Mouse (Mus musculus) E14TG2a.4 (cell line): Measurements from ENCODE around the gene Syt12.

ENCODE experiments used
- CTCF ChIP-seq: conservative IDR thresholded peaks from 2 replicates; pipeline ENCODE4 v1.5.1; 2014; ENCODE audit warnings: low read length
- NANOG ChIP-seq: IDR thresholded peaks from 2 replicates; pipeline ENCODE4 v1.6.1; 2014; ENCODE audit warnings: borderline replicate concordance, low read length, mixed read lengths
- POU5F1 ChIP-seq: IDR thresholded peaks from 2 replicates; pipeline ENCODE4 v1.6.1; 2014; ENCODE audit warnings: low read length, borderline replicate concordance

DNA sequence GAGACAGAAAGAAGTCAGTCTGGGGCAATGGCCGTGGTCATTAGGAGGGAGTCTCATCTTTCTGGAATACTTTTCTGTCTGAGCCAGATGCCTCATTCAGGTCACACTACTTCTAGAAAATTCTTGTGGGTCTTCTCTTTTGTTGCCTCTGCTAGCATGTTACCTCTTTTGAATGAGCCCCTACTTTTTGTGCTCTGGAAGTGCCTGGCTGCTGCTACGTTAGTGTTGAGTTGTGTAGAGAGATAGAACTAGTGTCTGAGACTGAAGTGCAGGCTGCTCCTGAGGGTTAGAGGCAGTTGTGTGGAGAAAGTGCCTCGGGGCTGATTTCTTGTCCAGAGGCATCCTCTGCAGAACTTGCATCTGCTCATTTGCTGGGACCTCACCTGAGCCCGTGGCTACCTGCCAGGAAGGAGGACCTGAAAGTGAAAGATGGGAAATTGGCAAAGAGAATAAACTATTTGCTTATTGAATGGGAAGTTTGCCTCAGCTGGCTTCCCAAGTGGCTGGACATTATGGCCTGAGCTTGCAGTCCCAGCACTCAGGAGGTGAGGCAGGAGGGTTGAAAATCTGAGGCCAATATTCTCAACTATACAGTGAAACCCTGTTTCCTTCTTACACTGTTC, 36.1 kb upstream of the Syt12 start:
- no peak for TF ChIP-seq CTCF
- no peak for TF ChIP-seq NANOG
- no peak for TF ChIP-seq POU5F1
